Mouse (Mus musculus): ENCODE results near the gene Cd59b. TPM values are rescaled to one million over a fixed set of nuclear protein-coding genes. Genes with fewer than 3 reads are reported as not detected.

Cd59b gene
- polyA plus RNA-seq, 1 experiment from 2014 or later = 6.3 TPM

DNA sequence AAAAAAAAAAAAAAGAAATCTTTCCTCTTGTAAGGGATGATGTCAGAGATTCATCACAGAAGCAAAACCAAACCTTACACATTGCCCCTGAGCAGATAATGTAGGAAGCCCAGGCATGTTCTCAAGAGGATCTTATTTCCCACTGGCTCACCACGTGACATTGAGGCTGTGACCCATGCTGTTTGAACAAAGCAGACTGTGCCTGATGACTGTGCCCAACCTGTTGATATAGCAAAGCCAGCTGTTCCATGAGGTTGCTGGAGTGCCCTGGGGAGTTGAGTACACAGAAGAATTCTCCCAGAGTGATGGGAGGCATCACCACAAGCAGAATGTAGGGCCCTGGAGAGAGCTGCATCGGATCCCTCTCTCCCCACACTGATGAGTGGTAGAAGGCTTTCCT is 66.3 kb downstream of the Cd59b start:
- Histone ChIP-seq H3K36me3 (ENCODE audit: control insufficient read depth, insufficient read depth) (no peaks in the 10 kb centered on the region), H3K27ac (ENCODE audit: low read depth, low read length) (no peak overlapping the region), H3K9ac (ENCODE audit: low read depth, low read length) (no peak overlapping the region), H3K9me3 (ENCODE audit: control insufficient read depth) (no peaks in the 10 kb centered on the region), H3K4me1 (replicated peaks; ENCODE audit: control insufficient read depth, insufficient read depth, low read length) (0 out of 2 replicates have a peak, but pooled peaks cover 6% of the 10 kb centered on the region), H3K4me3 (ENCODE audit: low read depth, low read length) (no peak overlapping the region), H3K4me2 (replicated peaks; ENCODE audit: low read depth) (no peak overlapping the region), H3K27me3 (replicated peaks; ENCODE audit: control insufficient read depth, insufficient read depth, low read length) (no peaks in the 10 kb centered on the region)
- 69% methylated on average over 2 of the region's 2 CpGs for WGBS
- TF ChIP-seq CTCF (IDR thresholded peaks at IDR 0.05; ENCODE audit: low read depth) = no peak
- ATAC-seq = no peak

Other genes starting within 250 kb of the Cd59b start
- 11.1 and 12.9 TPM in 2 replicates for gene Lmo2, start 111.9 kb upstream of the Cd59b start, polyA plus RNA-seq (2015; fragmentation: Nextera tagmentation; extraction: Ambion mirVana)
- gene Fbxo3, start 42.1 kb upstream of the Cd59b start, polyA plus RNA-seq (2015; fragmentation: Nextera tagmentation; extraction: Ambion mirVana) = 35.6 and 40.1 TPM in 2 replicates
- 0.83 and 0.93 TPM in 2 replicates for gene 4931422A03Rik, start 41.5 kb upstream of the Cd59b start, polyA plus RNA-seq (2015; fragmentation: Nextera tagmentation; extraction: Ambion mirVana)
- not detected in 2 replicates for gene Gm10912, start 4.0 kb upstream of the Cd59b start, polyA plus RNA-seq (2015; fragmentation: Nextera tagmentation; extraction: Ambion mirVana)
- gene Gm10799, start 1.3 kb upstream of the Cd59b start, polyA plus RNA-seq (2015; fragmentation: Nextera tagmentation; extraction: Ambion mirVana) = not detected in 2 replicates
- gene Cd59a, start 26.0 kb downstream of the Cd59b start, polyA plus RNA-seq (2015; fragmentation: Nextera tagmentation; extraction: Ambion mirVana) = 71.9 and 82.3 TPM in 2 replicates
- 0.48 and 0.88 TPM in 2 replicates for gene A930018P22Rik, start 52.9 kb downstream of the Cd59b start, polyA plus RNA-seq (2015; fragmentation: Nextera tagmentation; extraction: Ambion mirVana)